Mouse (Mus musculus) erythroblast, adult 5-6 weeks (primary cell): Measurements from ENCODE around the gene Zcchc4. TPM values are rescaled to one million over a fixed set of nuclear protein-coding genes. Genes with fewer than 3 reads are reported as not detected.

Source experiments
- ATAC-seq: replicated peaks from 2 replicates; pipeline ENCODE4 v1.8.0; 2016; ENCODE audit warnings: moderate number of reproducible peaks, mild to moderate bottlenecking, moderate TSS enrichment, inconsistent platforms; ENCODE audit not compliant: poor library complexity, low FRiP score, severe bottlenecking
- total RNA-seq, 2 experiments: library from RNA; stranded (forward) in 1 of 2; stranded (reverse) in 1 of 2; fragments of 150-400 nt in 1 of 2; fragments of 200-764, 138-1000 nt in 1 of 2; gene quantifications; 2 replicates each; pipeline versions ENCODE4 v1.2.3 to v1.2.4; 2015 to 2017; ENCODE audit warnings: low replicate concordance in 2 of 2

The Zcchc4 gene
- total RNA-seq, 2 experiments from 2014 or later: 4.0 to 11.0 TPM

DNA sequence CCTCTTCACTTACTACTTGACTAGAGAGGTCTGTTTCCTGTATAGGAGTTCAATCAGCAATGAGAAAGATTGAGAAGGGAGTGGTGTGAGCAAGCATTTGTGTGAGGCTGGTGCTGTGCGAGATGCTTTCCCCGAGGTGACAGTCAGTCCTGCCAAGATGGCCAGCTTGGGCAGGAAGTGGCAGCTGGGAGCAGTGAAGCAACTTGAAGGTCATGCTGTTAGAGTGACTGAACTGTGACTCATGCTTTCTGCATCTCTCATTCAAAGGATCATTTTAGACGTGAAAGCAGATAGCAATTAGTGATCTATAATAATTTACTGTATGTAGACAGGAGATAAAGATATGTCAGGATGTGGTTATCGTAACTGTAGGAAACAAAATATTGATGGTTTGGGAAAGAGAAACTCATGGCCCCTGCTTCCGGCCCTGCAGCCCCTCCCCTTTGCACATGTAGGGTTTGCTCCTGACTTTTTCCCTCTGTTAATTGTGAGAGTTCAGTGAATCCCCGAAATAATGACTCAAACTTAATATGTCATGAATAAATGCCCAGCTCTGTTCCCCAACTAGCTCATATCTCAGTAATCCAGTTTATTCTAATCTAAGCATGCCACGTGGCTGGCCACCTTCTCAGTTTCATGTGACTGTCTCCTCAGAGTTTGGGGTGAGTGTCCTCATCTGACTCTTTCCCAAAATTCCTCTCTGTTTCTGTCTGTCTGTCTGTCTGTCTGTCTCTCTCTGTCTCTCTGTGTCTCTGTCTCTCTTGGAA, 11.5 kb downstream of the Zcchc4 start:
- no peak for ATAC-seq

DNA sequence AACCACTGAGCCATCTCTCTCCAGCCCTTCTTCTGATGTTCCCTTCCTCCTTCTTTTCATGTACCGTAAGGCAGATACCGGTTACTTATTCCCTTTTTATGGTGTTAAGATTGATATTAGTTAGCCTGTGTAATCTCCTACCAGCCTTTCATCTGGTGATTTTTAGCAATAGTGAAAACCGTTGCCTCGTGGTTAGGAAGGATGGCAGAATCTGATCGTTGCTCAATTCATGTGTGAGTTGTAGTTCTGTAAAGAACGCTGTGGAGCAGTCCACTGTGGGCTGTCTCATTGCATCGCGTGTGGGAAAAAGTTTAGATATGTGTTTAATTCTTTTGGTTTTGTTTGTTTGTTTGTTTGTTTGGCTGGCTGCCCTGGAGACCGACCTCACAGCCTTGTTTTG, 18.0 kb downstream of the Zcchc4 start:
- no peak for ATAC-seq

DNA sequence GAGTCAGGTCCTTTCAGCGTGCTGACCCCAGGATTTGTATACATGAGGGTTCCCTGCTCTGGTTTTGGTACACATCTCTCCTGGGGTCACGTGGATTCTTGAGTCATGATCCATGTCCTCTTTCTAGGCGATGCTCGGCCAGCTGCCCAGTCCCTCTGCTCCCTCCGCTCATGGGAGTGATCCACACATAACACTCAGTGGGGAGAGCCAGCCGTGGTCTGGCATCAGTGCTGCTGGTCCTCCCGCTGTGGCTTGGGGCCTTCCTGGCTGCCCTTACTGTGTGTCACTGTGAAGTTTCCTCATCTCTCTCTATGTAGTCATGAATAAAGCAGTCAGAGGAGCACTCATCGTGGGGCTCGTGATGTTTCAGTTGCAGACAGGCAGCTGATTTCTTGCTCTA, 18.9 kb downstream of the Zcchc4 start:
- ATAC-seq: no peak

DNA sequence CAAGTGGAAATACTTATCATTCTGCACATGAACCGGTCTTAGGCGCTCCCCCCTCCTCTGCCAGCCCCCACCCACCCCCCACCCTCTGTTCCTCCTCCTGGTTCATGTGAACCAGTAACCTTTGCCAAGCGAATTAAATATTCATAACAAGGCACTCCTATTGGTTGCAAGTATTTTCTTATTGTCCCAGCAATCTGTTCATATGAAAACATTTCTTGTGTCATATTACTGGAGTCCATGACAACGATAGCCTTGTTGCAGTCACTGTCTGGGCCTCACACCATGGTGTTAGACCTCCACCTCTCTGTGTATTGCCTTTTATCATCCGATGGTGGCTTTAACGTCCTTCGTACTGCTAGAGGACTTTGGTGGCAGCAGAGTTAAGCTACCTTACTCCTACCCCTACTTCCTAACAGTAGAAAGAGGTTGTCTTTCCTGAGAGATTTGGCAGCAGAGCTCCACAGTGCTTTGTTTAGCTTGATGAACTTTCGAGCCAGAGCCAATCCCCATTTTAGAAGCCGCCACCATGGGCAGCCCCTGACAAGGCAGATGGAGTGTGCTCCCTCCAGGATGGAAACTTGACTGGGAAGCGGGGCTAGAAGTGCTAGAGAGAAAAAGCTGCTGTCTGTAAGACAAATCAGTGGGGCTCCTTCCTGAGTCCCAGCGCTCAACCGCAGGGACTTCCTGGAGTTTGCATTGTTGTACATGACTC, 24.2 kb downstream of the Zcchc4 start:
- no peak for ATAC-seq

DNA sequence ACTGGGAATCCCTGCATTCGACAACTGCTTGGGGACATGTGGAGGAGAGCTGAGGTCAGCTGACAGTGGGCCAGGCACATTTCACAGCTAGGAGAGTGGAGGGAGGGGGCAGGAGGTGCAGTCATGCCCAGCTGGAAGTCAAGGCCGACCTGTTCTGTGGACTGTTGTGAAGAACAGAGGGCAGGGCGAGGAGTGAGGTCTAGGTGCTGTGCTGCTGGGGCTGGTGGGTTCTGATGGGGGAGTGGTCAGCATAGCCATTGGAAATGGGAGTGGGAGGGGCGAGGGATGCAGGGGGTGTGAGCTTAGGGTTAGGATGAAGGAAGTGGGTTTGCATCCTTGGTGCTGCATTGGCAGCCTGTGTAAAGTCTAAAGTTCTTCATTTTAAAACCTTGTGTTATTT, 30.6 kb downstream of the Zcchc4 start:
- ATAC-seq: 0 out of 2 replicates have a peak, but pooled peaks have one; percentile 36

DNA sequence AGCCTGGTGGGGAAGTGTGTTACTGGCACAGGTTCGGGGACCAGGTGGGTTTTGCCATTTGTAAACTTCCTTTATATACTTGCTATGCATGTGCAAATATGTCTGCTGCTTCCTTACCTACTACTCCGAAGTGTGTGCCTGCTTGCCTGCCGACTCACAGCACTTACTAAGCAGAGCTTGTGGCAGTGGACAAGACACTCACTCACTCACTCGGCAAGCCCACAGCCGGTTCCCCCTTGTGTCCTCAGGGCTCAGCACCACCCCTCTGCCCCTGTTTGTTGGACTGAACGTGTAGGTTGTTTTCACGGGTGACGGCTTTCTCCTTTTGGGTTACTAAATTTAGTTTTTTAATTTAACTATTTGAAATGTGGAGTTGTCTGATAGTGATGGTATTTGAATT, 31.1 kb downstream of the Zcchc4 start:
- ATAC-seq: no peak

DNA sequence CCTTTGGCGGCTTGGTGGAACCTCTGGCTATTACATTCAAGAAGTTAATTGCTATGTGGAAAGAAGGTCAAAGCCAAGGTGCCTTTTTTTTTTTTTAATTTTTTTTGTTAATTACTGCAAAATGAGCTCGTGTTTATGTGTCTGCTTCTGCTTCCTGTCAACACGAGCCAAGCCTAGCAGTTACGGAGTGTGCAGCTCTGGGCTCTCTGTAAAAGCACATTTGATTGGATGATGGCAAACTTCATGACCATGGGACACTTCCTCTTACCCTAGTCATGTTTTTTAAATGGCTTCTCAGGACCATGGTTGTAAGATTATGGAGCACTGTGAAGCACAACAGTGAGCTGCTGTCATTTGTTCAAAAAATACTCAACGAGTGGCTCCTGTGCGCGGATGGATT, 31.8 kb downstream of the Zcchc4 start:
- no peak for ATAC-seq

DNA sequence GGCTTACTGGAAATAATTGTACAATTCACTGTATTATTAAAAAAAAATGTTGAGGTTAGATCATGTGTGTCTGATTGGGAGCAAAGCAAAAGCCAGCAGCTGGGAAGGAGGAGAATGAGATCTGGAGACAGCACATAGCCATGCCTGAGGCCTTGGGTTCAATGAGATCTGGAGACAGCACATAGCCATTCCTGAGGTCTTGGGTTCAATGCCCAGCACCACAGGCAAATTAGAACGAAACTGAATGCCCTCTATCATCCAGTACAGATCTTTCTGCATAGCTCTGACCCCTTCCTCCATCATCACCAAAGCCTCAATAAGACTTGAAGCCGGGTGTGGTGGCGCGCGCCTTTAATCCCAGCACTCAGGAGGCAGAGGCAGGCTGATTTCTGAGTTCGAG, 35.2 kb downstream of the Zcchc4 start:
- ATAC-seq: no peak

DNA sequence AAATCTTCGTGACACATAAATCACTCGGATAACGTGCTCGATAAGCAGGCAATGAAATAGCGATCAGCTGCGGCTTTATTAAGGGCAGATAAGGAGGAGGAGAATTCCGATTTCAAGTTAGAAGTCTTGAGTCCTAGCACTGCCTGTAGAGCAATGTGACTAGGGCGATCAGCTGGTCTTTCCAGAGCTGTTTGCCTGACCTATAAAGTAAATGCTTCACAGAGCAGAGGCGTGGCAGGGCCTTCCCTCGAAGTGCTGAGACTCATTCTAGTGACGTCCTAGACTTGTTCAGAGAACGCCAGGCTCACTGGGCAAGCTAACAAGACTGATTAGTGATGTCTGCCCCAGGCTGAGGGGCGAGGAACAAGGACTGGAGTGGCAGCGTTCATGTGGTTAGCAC, 35.8 kb downstream of the Zcchc4 start:
- no peak for ATAC-seq

DNA sequence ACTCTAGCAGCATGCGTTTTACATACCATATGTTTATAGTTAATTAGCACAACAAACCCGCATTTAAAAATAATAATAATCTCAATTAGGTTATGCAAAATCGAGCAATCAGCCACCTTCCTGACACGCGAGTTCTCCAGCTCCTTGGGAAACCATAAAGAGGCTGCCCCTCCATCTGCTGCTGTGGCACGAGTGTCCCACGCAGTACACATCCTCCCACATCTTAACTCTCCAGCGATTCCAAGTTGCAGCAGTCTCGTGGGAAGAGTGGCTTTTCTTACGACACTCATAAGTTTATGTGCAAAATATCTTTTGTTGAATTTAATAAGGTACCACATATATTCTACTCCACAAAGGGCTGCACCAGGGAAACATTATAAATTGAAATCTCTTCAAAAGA, 37.2 kb downstream of the Zcchc4 start:
- ATAC-seq: no peak

DNA sequence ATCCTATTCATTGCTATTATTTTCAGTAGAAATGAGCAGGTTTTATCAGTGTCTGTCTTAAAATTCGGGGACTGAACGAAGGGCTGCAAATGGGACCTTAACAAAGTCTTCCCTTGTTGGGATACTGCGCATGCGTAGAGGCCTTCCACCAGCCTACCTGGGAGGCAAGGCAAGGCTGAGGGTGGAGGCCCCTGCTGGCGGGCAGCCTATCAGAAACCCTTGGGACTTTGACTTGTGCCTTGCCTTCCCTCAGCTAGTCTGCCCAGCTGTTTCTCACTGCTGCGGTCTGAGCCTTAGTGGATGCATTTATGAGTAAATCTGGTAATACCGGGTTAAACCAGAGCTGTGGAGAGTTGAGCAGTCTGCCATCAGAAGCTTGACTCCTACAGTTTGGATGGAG, 38.1 kb downstream of the Zcchc4 start:
- no peak for ATAC-seq

DNA sequence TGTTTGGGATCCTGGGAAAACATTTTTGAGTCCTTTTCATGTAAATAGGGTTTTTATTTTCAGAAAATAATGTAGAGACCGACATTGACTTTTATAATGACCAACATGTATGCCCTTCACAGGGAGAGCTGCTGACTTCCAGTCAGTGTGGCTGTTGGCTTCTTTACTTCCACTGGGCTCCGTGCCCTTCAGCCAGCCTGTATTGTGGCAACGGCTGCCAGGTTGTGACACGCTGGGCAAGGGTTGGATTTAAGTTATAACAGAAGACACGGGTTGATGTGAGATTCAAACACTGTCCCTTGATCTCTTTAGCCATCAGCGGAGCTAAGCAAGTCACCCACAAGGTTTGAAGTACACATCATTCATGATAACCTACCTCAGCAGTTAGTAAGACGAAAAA, 43.5 kb downstream of the Zcchc4 start:
- no peak for ATAC-seq

DNA sequence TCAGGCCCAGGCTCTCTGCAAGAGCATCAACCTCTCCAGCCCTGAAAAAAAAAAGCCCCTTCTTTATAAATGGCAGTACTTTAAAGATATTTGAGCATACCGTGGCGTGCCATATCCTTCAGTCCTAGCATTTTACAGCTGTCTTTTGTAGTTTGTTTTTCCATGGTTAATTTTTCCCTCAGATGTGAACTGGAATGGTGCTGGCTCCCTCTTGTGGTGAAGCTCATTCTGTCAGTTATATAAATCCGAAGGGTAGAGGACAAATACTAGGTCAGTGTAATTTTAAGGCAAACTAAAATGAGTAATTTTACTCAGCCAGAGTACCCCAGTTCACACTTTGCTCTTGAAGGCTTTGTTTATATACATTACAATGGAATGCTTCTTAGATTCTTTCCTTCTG, 46.5 kb downstream of the Zcchc4 start:
- peak; percentile 74; the same call in 1 of the 2 replicates for ATAC-seq

DNA sequence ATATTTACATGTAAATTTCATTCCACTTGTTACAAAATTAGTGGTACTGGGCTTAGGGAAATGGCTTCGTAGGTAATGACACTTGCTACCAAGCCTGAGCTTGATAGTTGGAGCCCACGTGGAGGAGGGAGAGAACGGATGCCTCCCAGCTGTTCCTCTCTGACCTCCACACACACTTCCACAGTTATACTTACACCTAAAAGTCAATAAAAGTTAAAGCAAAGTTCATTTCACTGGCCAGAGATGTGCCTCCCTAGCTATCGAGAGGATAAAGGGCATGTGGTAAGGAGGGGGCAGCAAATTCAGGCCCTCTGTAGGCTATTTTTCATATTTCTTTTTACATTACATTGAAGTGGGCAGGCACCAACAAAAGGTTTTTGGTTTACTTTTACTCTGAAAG, 52.7 kb downstream of the Zcchc4 start:
- no peak for ATAC-seq

DNA sequence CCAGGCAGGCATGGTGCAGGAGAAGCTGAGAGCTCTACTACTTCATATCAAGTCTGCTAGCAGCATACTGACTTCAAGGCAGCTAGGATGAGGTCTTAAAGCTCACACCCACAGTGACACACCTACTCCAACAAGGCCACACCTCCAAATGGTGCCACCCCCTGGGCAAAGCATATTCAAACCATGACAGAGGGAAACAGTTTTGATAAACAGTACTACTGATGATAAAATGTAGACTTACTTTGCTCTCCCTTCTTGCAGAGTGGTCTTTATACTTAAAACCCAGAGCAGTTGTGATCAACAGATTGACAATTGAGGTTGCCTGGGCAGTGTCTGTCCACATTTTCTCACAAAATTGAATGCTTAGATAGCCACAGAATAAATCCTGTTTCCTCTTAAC, 57.8 kb downstream of the Zcchc4 start:
- peak; percentile 54 for ATAC-seq

DNA sequence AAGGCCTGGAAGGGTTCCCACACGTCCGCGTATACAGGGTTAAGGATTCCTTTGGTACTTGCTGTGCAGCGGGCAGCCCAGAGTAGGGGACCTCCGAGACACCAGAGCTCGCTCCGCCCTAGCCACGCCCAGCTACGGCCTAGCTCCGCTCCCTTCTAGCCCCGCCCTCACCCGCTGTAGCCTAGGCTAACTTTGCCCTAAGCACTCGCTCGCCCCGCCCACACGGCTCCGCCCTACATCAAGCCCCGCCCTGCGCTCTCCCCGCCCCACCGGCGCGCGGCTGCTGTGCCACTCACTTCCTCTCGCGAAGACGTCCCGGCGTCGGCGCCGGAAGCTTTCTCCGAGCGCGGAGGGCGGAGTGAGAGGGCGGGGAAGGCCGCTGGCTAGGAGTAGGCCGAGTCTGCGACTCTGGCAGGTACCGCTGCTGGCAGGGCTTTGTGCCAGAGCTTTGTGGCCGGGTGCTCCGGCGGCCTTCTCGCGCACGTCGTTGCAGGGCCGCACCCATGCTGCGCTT, 58.6 kb downstream of the Zcchc4 start, which contains the start of gene Anapc4:
Gene Anapc4 (plus strand): TSS at position 252 of the 514 bp plus-strand sequence.
- peak; percentile 94 for ATAC-seq

DNA sequence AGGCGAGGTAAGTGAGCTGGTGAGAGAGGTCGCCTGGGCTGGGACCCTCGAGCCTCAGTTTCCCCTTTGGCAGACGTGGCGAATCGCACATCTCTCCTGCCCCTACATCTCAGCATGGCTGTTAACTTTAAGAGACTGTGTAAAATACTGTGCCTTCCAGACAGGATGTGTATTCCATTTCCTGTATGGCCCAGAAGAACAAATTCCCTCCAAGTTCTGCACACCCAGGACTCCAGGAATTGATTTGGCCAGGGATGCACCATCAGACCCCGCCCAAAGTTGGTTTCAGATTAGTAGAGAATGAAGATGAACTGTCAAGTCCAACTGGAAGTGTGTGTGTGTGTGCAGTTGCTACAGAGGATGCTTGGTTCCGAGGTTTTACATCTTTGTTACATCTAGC, 59.2 kb downstream of the Zcchc4 start:
- ATAC-seq: no peak; the same call in none of the 2 replicates

DNA sequence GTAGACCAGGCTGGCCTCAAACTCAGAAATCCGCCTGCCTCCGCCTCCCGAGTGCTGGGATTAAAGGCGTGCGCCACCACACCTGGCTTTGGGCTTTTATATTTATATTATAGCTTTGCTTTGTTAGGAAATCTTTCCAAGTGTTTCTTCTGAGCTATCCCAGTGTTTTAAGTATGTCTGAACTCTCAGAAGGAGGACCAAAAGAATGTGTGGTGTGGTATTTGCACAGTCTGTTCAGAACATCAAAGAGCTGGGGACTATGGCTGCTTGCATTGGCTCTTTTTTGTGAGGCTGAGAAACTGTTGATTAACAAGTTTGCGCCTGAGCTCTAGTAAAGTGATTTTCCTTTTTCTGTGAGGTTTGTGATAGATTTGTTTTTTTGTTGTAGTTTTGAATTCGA, 69.1 kb downstream of the Zcchc4 start:
- no peak for ATAC-seq

DNA sequence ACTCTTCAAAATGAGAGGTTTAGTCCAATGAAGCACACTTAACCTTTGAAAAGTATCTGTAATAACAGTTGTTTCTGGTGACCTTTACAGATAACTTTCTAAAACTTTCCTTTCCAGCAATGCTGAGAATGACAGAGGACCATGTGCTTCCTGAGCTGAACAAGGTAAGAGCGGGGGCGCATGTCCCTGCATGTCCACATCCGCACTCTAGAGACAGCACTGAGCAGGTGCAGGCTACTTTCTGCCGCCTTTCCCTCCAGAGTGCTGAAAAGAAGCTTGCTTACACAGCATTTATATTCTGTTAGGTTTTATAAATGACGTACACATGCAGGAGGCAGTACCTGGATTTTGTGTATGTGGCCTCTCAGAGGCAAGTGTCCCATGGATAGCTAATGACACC, 80.5 kb downstream of the Zcchc4 start:
- no peak for ATAC-seq

DNA sequence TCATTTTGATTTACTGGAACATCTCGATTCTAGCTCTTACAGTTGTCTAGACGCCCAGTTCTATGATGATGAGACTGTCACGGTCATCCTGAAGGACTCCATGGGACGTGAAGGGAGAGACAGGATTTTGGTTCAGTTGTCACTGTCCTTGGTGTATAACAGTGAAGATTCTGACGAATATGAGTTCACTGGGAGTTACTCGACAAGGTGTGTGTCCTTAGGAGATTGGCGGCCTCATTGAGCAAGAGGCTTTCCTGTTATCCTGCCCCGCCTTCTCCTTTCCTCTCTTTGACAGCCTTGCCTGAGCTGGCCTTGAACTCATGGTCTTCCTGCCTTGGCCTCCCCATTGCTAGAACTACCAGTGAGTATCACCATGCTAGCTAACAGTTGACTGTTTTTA, 89.2 kb downstream of the Zcchc4 start:
- ATAC-seq: no peak

DNA sequence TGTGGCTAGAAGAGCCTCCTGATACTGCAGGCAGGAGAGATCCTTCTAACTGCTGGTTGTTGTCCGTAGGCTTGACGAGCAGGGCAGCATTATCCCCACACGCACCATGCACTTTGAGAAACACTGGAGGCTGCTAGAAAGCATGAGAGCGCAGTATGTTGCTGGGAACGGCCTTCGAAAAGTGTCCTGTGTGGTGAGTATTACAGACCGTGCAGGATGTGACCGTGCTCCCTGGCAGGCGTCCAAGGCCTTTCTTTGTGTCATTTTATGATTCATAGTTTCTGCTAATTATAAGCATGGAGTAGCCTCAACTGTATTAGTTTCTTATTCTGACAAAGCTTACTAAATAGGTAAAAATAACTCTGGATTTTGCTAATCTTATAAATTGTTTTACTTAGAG, 90.6 kb downstream of the Zcchc4 start:
- no peak for ATAC-seq
